Mouse (Mus musculus) 3134 (cell line): ENCODE results near the gene Gtf2h4.

Source experiments
- DNase-seq: peaks from one replicate; pipeline ENCODE4 v3.0.0-alpha.2; 2011; ENCODE audit warnings: low spot score; ENCODE audit not compliant: insufficient read length; ENCODE audit errors: extremely low read depth

The Gtf2h4 gene

DNA sequence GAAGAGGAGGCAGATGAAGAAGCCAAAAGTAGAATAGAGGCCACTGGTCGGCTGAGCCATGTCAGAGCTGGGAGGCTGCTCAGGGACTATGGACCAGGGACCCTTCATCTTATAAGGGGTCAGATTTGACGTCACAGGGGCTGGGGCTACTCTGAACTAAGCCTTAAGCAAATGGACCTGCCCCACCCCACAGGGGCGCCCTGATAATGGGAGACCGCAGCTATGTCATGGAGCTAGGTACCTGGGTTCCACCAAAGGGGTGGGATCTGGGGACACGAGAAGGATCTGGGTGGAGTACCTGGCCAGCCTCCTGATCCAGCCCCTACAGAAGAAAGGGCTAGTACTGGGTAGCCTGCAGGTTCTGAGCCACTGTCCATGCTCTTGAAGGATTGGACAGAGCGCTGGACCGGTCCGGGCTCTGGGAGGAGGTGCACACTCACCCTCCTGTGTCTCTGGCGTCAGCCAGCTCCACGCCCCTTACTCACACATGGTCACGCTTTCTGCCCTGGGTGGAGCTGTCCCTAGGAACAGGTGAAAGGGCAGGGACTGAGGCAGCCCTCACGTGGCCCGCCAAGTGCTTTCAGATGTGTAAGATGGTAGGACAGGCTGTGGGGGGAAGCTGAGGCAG is 29.8 kb downstream of the Gtf2h4 start, which contains the start of gene Mucl3:
Gene Mucl3, minus strand, starts transcription at position 87 of the 628 bp plus-strand sequence.
- DNase-seq, result no peak

GRCm38 (mm10) chr17:35639352-35639751 is 34.2 kb downstream of the Gtf2h4 start:
- no peak for DNase-seq

GRCm38 (mm10) chr17:35638475-35639190 is 34.9 kb downstream of the Gtf2h4 start:
- DNase-seq, result peak; percentile 67

- DNase-seq, result no peak
Observed at GRCm38 (mm10) chr17:35636363-35636762, 37.2 kb downstream of the Gtf2h4 start.

DNA sequence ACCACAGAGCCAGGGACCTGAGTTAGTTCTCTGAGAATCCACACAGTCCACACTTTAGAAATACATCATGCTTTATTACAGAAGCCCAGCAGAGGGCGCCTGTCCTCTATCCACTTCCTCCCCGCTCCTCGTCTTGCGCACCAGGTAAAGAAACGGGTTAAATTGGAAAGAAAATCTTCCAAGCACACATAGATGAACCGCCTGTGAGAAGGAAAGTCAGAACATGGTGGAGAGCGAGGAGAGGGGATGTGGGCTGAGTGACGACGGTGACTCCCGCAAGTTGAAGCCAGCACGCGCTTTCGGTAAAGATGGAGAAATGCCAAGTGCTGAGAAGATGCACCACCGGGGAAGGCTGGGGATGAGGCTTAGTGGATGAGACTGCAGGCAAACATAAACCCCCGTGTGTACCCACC is 37.8 kb downstream of the Gtf2h4 start:
- DNase-seq, result peak; percentile 58

DNA sequence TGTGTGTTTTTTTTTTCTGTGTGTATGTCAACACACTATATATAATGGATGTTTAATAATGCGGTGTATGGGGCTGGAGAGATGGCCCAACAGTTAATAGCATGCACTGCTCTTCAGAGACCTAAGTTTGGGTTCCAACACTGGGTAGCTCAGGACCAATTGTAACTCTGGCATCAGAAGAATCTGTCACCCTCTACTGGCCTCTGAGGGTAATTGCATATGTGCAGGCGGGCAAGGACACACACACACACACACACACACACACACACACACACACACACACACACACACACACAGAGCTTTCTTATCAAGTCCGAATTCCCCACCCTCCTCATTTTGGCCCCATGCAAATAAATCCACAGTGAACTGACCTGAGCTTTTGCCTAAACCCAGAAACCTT is 38.3 kb downstream of the Gtf2h4 start:
- DNase-seq, result no peak

DNA sequence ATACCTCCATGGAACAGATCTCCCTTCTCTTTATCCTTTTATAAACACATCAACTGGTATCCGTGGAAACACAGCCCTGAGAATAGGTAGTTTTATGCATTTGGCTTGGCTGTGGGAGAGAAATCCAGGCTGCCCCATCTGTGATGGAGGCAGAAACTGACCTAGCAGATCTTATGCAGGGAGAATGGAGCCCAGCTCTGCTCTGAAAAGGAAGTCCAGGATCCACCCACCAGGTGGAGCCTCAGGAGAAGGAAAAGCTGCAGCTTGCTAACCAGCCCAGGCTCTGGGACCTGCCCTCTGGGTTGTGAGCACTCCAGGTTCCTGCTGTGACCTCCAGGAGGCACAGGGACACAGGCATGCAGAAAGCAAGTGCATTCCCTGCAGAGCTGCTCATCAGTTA is 39.5 kb downstream of the Gtf2h4 start:
- DNase-seq, result no peak

GRCm38 (mm10) chr17:35626537-35626936 is 47.0 kb downstream of the Gtf2h4 start, which contains the start of gene Gm9573:
Gm9573 (minus strand) TSS chr17:35626637.
- DNase-seq, result no peak
